Mouse (Mus musculus): ENCODE results near the gene Prkar1b.

DNA sequence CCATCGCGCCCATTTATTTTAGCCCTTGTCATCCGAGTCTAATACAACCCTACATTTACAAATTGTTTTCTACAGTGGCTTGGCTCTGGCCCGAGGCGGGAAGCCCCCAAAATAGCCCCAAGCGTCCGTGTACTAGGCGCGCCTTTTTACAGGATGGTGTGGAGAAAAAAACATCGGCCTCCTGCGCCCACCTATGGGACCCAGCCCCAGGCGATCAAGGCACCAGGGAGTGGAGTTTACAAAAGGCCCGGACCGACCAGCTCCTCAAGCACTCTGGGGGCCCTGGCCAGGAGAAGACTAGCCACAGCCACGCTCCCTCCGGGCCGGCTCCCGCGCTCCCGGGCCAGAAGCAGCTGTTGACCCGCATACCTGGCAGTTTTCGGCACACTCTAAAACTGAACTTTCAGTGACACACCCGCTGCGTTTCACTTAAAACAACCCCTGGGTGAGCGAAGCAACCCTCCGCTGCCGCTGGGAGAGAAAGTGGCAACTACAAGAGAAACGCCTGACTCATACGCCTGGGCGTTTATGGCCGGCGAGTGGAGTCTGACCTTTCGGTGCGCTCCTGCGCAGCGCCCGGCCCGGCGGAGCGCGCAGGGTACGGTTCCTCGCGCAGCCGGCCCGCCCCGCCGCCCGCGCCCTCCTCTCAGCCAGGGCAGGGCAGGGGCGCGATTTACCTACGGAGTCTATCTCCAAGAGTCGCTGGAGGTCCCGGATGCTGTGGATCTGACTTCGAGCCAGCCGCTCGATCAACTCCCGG, 157.0 kb downstream of the Prkar1b start:
- peak; percentile 35 for TF ChIP-seq POLR2A (IDR thresholded peaks at IDR 0.05; ENCODE audit: insufficient read length, low read depth)
- TF ChIP-seq POLR2AphosphoS2 (IDR thresholded peaks at IDR 0.05; ENCODE audit: insufficient read length, low read depth) = peak; percentile 12
- TF ChIP-seq MYOD1 (IDR thresholded peaks at IDR 0.05; ENCODE audit: control insufficient read depth in 1 of 3, insufficient read length in 2 of 3, low read depth in 2 of 3) = no peak
